Mouse (Mus musculus): Measurements from ENCODE around the gene Tmem59l.

The Tmem59l gene

GRCm38 (mm10) chr8:70460199-70460598, 27.0 kb downstream of the Tmem59l start:
- no peak for DNase-seq (ENCODE audit: low spot score)

DNA sequence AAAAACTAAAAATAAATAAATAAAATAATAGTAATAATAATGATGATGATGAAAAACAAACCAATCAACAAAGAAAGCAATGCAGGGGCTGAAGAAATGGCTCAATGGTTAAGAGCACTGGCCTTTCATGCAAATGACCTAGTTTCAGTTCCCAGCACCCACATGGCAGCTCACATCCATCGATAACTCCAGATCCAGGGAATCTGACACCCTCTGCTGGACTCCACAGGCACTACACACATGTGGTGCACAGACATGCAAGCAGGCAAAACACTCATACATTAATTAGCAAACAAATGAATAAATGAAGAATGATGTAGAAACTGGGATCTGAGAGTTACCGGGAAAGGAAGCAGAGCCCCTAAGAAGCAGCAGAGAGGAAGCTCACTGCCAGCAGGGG, 27.5 kb downstream of the Tmem59l start:
- no peak for DNase-seq (ENCODE audit: low spot score)

DNA sequence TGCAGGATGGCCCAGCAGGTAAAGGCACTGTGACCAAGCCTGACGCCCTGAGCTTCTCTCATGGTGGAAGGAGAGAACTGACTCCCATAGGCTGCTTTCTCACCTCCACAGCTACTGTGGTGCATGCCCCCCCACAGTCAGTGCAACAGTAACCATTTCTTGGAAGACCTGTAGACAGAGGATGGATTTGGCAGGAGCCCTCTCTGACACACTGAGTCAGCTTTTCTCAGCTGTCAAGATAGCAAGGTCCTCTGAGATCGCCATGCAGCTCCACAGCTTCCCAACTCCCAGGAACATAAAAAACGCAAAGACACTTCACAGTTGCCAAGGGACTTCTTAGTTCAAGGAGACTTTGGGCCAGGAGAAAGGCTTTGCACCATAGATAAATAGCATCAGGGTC, 28.7 kb downstream of the Tmem59l start:
- DNase-seq (ENCODE audit: low spot score), result no peak

- DNase-seq (ENCODE audit: low spot score), result no peak
These were observed 29.3 kb downstream of the Tmem59l start for GRCm38 (mm10) chr8:70457882-70458281.

DNA sequence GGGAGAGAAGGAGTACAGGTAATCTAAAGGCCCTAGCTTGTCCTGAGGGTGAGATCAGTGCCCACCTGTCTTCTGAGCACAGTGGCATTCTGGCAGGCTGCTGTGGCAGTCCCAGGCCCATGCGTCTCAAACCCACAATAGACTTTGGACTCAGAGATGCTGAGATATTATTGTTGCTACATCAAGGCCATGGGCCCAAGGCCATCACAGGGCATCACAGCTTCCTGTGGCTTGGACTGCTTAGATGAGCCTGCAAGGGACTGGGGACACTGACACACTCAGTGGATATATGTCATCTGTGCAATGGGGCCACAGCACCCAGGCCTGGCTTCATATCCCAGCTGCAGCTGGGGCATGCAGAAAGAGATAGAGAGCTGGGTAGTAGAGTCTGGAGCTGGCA, 30.2 kb downstream of the Tmem59l start:
- no peak for DNase-seq (ENCODE audit: low spot score)

DNA sequence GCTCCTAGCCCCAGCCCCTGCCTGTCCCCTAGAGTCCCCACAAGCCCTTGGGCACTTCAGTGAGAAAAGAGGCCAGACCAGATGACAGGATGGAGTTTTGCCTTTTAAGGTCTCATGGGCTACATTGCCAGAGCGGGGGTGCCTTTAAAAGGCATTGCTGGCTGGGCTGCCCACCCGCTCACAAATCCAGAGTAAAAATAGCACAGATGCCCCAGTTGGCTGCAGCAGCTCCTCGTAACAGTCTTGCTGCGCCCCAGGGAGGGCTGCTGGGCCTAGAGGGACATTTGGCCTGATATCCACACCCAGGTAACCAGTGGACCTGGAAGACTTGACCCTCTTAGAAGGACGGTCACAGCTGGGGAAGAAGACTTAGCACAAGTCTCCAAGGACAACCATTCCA, 33.3 kb downstream of the Tmem59l start:
- DNase-seq (ENCODE audit: low spot score), result no peak

DNA sequence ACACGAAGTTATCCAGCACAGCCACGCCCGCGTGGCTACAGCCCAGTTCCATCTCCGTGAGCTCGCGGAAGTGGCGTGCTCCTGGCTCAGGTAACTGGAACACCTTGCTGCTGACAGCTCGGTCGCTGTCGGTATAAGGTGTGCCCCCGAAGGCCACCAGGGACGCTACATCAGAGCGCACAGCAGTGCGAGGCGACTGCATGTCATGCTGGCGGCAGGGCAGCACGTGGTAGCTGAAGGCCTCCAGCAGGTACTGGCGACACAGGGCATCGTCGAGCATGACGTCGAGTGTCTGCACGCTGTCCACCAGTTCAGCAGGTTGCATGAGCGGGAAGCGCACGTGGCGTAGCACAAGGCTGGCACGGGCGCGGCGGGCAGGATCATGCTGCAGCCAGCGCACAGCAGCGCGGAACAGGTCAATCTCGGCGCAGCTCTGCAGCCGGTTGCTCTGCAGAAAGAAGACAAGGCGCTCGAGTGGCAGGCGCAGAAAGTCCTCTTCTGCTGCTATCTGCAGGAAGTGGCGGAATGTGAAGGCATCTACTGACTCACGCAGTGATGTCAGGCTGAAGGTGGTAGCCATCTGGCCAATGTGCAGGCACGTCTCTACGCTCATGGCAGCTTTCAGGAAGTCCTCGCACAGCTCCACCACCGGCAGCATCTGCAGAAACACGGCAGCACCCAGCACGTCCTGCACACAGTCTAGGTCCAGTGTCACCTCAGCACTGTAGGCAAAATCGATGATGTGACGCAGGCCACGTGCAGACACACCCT, 34.8 kb downstream of the Tmem59l start:
- DNase-seq (ENCODE audit: low spot score), result no peak

GRCm38 (mm10) chr8:70447639-70448420, 39.3 kb downstream of the Tmem59l start:
- no peak for DNase-seq (ENCODE audit: low spot score)

GRCm38 (mm10) chr8:70445988-70446387, 41.2 kb downstream of the Tmem59l start:
- no peak for DNase-seq (ENCODE audit: low spot score)

DNA sequence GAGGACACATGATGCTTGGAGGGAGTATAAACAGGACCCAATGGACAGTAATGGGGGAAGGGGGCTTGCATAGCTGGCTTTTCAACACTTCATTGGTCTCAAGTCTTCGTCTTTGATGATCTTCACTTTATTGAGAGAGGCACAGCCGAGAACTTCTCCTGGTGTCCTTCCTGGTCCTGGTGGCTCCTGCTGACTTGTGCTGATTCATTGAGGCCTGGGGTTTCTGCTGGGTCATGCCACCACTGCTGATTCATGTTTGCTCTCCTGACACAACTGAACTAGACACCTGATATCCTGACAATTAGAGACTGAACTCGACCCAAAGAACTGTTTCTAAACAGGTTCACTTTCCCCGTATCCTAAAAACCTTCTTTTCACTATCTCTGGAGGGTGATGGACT, 43.8 kb downstream of the Tmem59l start:
- no peak for DNase-seq (ENCODE audit: low spot score)

DNA sequence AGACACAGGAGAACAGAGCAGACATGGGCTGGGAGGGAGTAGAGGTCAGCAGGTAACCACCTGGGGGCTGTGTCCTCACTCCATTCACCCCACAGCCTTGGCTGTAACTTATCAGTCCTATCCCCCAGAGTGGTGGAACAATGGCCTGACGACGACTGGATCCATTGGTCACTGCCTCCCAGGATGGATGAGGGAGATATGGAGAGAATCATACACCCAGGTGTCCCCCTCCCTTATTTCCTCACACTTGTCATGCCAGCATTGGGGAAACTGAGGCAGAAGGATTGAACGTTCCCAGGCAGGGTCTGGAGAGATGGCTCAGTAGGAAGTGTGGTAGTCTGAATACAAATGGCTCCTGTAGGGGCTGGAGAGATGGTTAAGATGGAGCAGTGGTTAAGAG, 45.6 kb downstream of the Tmem59l start:
- DNase-seq (ENCODE audit: low spot score), result no peak

- DNase-seq (ENCODE audit: low spot score), result no peak
These were observed 46.9 kb downstream of the Tmem59l start for GRCm38 (mm10) chr8:70440246-70440645.

- no peak for DNase-seq (ENCODE audit: low spot score)
These were observed 47.3 kb downstream of the Tmem59l start for GRCm38 (mm10) chr8:70439848-70440179.

- peak; percentile 97 for DNase-seq (ENCODE audit: low spot score)
These were observed 47.9 kb downstream of the Tmem59l start, which contains the start of gene Crtc1 for GRCm38 (mm10) chr8:70439055-70439847. Gene Crtc1, minus strand, starts transcription at chr8:70439579.

DNA sequence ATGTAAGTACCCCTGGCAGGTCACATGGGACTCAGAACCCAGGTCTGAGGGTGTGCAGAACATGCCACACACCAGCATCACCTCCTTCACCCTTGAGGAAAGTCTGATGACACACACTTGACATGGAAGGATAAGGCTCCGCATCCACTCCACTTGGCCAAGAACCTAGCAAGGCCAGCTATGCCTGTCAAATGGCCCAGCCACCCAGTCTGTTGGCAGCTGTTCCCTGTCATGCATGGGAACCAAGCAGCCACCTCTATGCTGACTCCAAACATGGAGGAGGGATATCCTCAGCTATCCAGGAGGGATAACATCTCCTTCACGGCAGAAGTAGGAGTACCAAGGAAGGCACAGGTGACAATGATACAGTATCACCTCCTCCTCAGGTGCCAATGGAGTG, 48.7 kb downstream of the Tmem59l start:
- no peak for DNase-seq (ENCODE audit: low spot score)

DNA sequence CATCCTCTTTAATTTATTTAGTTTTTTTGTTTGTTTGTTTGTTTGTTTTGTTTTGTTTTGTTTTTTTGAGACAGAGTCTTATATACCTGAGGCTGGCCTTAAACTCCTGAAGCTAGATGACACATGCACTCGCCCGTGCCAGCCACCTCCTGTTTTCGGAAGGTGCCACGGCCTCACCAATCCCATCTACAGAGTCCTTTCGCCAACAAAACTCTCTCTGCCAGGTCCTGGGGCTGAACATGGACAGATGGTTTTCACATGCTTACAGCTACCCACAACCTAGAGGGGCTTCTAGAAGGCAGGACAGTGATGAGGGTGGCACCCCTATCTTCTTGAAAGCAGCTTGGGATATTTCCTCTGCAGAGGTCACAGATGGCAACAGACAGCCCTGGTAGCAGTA, 52.0 kb downstream of the Tmem59l start:
- DNase-seq (ENCODE audit: low spot score), result no peak
